Mouse (Mus musculus) bone marrow, adult 2 months (tissue): ENCODE data around the gene Pde7b.

Experiments
- CTCF ChIP-seq: fragments of 200-500 bp; IDR thresholded peaks from 2 replicates; pipeline ENCODE4 v1.5.1; 2011; ENCODE audit warnings: low read length, control low read depth; ENCODE audit not compliant: control insufficient read depth, insufficient read depth
- POLR2A ChIP-seq: fragments of 200-500 bp; IDR thresholded peaks from 2 replicates; pipeline ENCODE4 v1.6.1; 2011; ENCODE audit warnings: low read depth, mild to moderate bottlenecking, control low read depth, low read length, borderline replicate concordance; ENCODE audit not compliant: control insufficient read depth

DNA sequence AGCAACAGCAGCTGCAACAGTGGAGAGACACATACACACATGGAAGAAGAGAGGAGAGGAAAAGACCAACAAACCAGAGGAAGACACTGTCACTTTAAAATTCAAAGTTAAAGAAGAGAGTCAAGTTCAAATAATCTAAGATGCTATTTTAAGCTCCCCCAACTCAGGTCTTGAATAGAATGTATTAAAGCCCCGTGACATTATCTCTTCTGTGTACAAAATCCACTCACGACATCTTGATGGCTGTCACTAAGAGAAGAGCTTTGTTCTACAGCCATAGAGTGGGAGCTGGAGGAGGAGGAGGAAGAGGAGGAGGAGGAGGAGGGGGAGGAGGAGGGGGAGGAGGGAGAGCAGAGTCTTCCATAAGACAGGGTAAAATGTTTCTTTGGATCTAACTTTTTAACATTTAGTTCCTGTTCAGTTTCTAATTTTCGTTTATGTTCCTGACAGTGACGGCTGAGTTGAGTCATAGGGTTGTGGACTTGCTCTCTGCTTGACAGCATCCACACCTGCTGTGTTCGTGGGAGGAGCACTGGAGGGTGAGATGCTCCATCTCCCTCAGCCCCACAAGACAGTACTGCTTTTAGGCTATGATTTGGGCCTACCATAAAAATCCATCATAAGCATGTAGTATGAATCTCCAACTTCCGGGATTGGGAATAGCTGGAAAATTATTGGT, 270.4 kb downstream of the Pde7b start:
- TF ChIP-seq POLR2A = no peak
- no peak for TF ChIP-seq CTCF
